Mouse (Mus musculus) limb, embryonic 14.5 days (tissue): ENCODE results near the gene Asic2. TPM values are rescaled to one million over a fixed set of nuclear protein-coding genes. Genes with fewer than 3 reads are reported as not detected.
A peak's percentile ranks its signal among the peaks of the same experiment; 100 is the strongest.

ENCODE experiments used
- ATAC-seq: fragments of 200-750 bp; cut with Nextera tagmentation; 2 replicates; pipeline ENCODE4 v1.8.0; 2017; ENCODE audit warnings: low read depth, moderate number of reproducible peaks, moderate TSS enrichment; ENCODE audit not compliant: low FRiP score
- DNase-seq: peaks from one replicate; pipeline ENCODE4 v3.0.0-alpha.2; 2015; ENCODE audit warnings: low spot score
- H3K27ac ChIP-seq: fragments of 300-500 bp; sonication (generic); replicated peaks from 2 replicates; pipeline ENCODE4 v1.5.1; 2014; ENCODE audit warnings: low read depth, mild to moderate bottlenecking, low read length, moderate library complexity, mixed read lengths
- H3K27me3 ChIP-seq: fragments of 300-500 bp; sonication (generic); 2 replicates; pipeline ENCODE4 v1.6.1; 2014; ENCODE audit warnings: low read length, mixed read lengths; ENCODE audit not compliant: control insufficient read depth, insufficient read depth
- H3K36me3 ChIP-seq: fragments of 300-500 bp; sonication (generic); 2 replicates; pipeline ENCODE4 v1.6.1; 2014; ENCODE audit warnings: mild to moderate bottlenecking, low read length, moderate library complexity, mixed read lengths; ENCODE audit not compliant: control insufficient read depth, insufficient read depth
- H3K4me1 ChIP-seq: fragments of 300-500 bp; sonication (generic); 2 replicates; pipeline ENCODE4 v1.6.1; 2014; ENCODE audit warnings: antibody characterized with exemption, low read length, mixed read lengths; ENCODE audit not compliant: control insufficient read depth, insufficient read depth
- H3K4me2 ChIP-seq: fragments of 300-500 bp; sonication (generic); replicated peaks from 2 replicates; pipeline ENCODE4 v1.6.1; 2014; ENCODE audit warnings: low read depth, mild to moderate bottlenecking, low read length, moderate library complexity; ENCODE audit not compliant: severe bottlenecking
- H3K4me3 ChIP-seq: fragments of 300-500 bp; sonication (generic); replicated peaks from 2 replicates; pipeline ENCODE4 v1.5.1; 2014; ENCODE audit warnings: low read length
- H3K9ac ChIP-seq: fragments of 300-500 bp; sonication (generic); 2 replicates; pipeline ENCODE4 v1.6.1; 2014; ENCODE audit warnings: mild to moderate bottlenecking, low read depth, low read length, moderate library complexity; ENCODE audit not compliant: severe bottlenecking
- H3K9me3 ChIP-seq: fragments of 300-500 bp; sonication (generic); 2 replicates; pipeline ENCODE4 v1.6.1; 2016; ENCODE audit warnings: low read length; ENCODE audit not compliant: control insufficient read depth
- POLR2A ChIP-seq: fragments of 200-500 bp; IDR thresholded peaks from 2 replicates; pipeline ENCODE4 v1.8.0; 2012; ENCODE audit warnings: inconsistent platforms, mild to moderate bottlenecking, moderate library complexity, borderline replicate concordance; ENCODE audit not compliant: insufficient read depth, insufficient read length; ENCODE audit errors: extremely low read depth
- WGBS: fragments of 180-500 bp; shearing (Covaris S2); extraction: QIAGEN DNeasy Blood & Tissue Kit; methylation state at CpG from one replicate; pipeline ENCODE4 v1.1.7; 2014; 5-methylcytosine and 5-hydroxymethylcytosine counted together
- polyA plus RNA-seq, 2 experiments: library from polyadenylated mRNA; depleted of rRNA in 1 of 2; stranded (reverse) in 1 of 2; unstranded in 1 of 2; fragments of >200 nt; fragmentation: Nextera tagmentation in 1 of 2; extraction: Ambion mirVana in 1 of 2; gene quantifications; 2 replicates each; pipeline versions ENCODE4 v1.2.1 to v1.2.3; 2012 to 2014

Asic2 gene
- polyA plus RNA-seq, 2 experiments = 0.72 to 1.3 TPM

DNA sequence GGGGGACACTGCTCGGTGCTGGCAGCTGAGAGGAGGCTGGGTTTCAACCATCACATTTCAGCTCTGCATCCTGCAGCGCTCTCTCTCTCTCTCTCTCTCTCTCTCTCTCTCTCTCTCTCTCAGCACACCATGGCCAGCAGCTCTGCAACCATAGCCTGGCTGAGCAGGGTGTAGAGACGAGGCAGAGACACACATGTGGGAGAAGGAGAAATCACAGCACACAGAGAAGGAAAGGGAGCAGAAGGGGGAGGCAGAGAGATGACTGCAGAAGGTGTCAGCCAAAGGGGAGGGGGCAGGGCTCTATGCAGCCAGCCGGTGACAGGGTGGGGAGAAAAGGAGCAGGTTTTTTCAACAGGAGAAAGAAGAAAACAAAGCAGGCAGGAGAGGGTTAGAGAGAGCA lies 320.4 kb downstream of the Asic2 start:
- no peaks in the 10 kb centered on the region for H3K27me3 ChIP-seq
- no peak for ATAC-seq
- 30% methylated on average over 4 of the region's 4 CpGs for WGBS

DNA sequence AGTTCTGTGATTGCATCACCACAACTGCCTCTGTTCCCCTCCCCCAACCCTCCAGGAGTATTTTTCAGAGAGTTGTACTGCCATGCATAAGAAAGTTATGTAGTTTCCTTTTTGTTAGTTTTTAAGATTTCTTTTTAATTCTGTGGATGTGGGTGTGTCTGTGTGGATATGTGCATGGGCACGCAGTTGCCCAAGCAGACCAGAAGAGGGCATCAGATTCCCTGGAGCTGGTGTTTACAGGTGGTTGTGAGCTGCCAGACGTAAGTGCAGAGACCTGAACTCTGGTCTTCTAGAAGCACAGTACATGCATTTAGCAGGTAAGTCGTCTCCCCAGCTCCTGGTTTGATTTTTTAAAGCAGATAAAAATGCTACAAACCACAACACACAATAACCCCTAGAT lies 322.7 kb downstream of the Asic2 start:
- no peaks in the 10 kb centered on the region for H3K9me3 ChIP-seq
- H3K4me1 ChIP-seq = no peaks in the 10 kb centered on the region
- H3K36me3 ChIP-seq = no peaks in the 10 kb centered on the region
- TF ChIP-seq POLR2A = no peak
- no peak overlapping the region for H3K4me3 ChIP-seq
- no peak overlapping the region for H3K4me2 ChIP-seq
- no peak overlapping the region for H3K9ac ChIP-seq
- 91% methylated on average over 3 of the region's 3 CpGs for WGBS
- ATAC-seq (no peak), DNase-seq (no peak)
- H3K27ac ChIP-seq = no peak overlapping the region
- H3K27me3 ChIP-seq = no peaks in the 10 kb centered on the region

More for the DNA sequence above, 320.4 kb downstream of the Asic2 start:
- Histone ChIP-seq H3K9ac (no peak overlapping the region), H3K4me2 (no peak overlapping the region), H3K4me1 (no peaks in the 10 kb centered on the region), H3K9me3 (no peaks in the 10 kb centered on the region), H3K4me3 (no peak overlapping the region), H3K27ac (no peak overlapping the region), H3K36me3 (no peaks in the 10 kb centered on the region)
- no peak for TF ChIP-seq POLR2A
- DNase-seq = no peak

DNA sequence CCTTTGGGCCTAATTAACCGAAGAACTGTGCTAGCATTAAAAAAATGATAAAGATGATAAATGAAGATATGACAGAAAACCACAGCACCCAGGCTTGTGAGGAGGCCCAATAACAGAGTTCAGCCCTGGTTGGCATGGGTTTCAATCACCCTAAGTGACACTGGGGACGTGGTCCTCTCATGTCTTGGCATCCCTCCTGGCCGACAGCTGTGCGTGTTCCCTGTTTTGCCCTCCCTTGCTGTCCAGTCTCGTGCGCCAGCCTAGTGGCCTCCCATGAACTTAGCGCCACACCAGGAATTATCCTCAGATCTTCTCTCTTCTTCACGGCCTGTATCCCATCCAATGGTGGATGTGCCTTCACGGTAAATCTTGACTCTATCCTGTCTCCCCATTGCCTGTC lies 331.9 kb downstream of the Asic2 start:
- H3K9me3 ChIP-seq = no peaks in the 10 kb centered on the region
- no peak overlapping the region for H3K4me2 ChIP-seq
- 88% methylated on average over 9 of the region's 9 CpGs for WGBS
- no peak for TF ChIP-seq POLR2A
- no peak overlapping the region for H3K4me3 ChIP-seq
- no peak for DNase-seq
- no peak overlapping the region for H3K9ac ChIP-seq
- H3K36me3 ChIP-seq = no peaks in the 10 kb centered on the region
- no peak for ATAC-seq
- no peaks in the 10 kb centered on the region for H3K27me3 ChIP-seq
- H3K27ac ChIP-seq = no peak overlapping the region
- no peaks in the 10 kb centered on the region for H3K4me1 ChIP-seq

DNA sequence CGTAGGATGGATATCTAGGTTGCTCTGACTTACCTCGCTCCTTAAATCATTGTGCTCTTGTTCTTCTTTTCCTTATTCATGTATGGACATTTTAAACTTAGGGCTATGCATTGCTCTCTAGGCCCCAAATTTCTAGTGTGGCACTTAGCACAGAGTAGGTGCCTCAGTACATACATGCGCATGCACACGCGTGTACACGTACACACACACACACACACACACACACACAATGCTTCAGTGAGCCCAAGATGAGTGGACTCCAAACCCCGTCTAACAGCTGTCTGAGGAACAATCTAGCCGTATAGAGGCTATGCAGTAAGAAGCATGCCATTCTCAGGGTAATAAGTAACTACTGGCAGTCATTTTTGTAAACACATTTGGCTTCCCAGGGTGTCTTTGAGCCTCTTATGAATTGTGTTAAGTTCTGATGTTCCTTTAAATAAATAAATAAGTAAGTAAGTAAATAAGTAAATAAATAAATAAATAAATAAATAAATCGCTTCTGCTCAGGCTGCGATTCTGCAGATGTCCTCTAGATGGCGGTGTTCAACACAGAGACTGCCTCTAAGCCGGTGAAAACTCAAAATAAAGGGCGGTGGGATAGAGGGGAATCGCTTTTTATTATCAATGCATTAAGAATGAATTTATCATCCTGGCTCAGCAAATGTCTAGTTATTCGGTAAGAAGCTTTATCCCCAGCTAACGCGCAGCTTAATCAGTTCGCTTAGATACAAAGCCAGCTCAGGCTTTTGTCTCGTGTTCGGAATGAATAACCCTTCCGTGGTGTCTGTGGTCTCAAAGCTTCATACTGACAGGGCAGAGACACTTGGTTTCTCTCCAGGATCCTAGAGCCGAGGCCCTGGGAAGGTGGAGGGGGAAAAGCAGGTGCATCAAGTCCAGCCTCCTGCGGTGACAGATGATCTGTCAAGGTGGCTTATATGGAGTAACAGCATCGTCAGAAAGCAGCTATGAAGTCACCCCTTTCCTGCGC lies 333.6 kb downstream of the Asic2 start:
- DNase-seq (peak; percentile 66), ATAC-seq (no peak)
- no peak overlapping the region for H3K27ac ChIP-seq
- H3K36me3 ChIP-seq = no peaks in the 10 kb centered on the region
- H3K9me3 ChIP-seq = no peaks in the 10 kb centered on the region
- no peak overlapping the region for H3K4me3 ChIP-seq
- H3K4me1 ChIP-seq = no peaks in the 10 kb centered on the region
- TF ChIP-seq POLR2A = no peak
- H3K27me3 ChIP-seq = no peaks in the 10 kb centered on the region
- H3K9ac ChIP-seq = no peak overlapping the region
- H3K4me2 ChIP-seq = no peak overlapping the region
- WGBS = 61% methylated on average over 25 of the region's 25 CpGs

DNA sequence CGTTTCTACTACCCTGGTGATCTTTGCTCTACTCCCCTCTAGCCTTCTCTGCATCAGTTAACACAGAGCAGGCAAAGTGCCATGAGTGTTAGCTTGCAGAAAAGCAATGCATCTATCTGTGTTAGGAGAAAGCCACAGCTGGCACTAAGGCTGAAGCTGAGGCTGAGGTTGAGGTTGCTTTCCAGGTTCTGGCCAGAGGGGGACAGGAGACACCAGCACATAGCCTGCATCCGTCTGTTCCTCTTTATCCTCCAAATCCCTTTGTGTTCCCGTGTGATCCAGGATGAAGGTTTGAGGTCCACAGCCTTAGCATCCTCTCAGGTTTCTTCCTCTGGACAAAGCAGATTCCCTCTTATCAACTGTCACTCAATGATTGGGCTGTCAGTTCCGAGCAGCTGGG lies 343.1 kb downstream of the Asic2 start:
- Histone ChIP-seq H3K9me3 (no peaks in the 10 kb centered on the region), H3K27ac (no peak overlapping the region), H3K9ac (no peak overlapping the region), H3K27me3 (no peaks in the 10 kb centered on the region), H3K4me2 (no peak overlapping the region), H3K4me1 (no peaks in the 10 kb centered on the region), H3K36me3 (no peaks in the 10 kb centered on the region), H3K4me3 (no peak overlapping the region)
- ATAC-seq (no peak), DNase-seq (no peak)
- no peak for TF ChIP-seq POLR2A
- WGBS = 54% methylated on average over 4 of the region's 4 CpGs

DNA sequence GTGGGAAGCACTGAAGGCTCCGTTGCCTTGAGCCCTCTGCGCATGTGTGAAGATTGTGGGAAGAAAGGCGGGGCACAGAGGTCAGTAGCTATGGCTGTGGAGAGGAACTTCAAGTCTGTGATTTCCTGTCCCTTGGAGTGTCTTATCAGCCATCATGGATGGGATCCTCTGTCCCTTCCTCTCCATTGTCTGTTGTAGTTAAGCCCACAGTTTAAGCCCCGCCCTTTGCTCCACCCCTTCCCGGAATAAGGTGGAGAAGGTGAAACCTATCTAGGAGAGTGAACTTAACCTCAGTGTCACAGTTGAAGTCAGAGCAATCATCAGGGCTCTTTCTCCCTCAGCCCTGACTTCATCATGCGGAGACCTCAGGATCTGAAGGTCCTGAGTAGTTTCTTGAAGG lies 347.7 kb downstream of the Asic2 start:
- TF ChIP-seq POLR2A = no peak
- Histone ChIP-seq H3K9me3 (no peaks in the 10 kb centered on the region), H3K4me3 (no peak overlapping the region), H3K27ac (no peak overlapping the region), H3K4me2 (no peak overlapping the region), H3K4me1 (no peaks in the 10 kb centered on the region), H3K36me3 (no peaks in the 10 kb centered on the region), H3K27me3 (no peaks in the 10 kb centered on the region), H3K9ac (no peak overlapping the region)
- no peak for ATAC-seq
- 67% methylated on average over 6 of the region's 6 CpGs for WGBS
- no peak for DNase-seq
